Mouse (Mus musculus) liver, postnatal 0 days (tissue): ENCODE data around the gene Hoga1. TPM values are rescaled to one million over a fixed set of nuclear protein-coding genes. Genes with fewer than 3 reads are reported as not detected.

Experiments used
- ATAC-seq: fragments of 200-750 bp; cut with Nextera tagmentation; 2 replicates; pipeline ENCODE4 v1.8.0; 2017; ENCODE audit warnings: mild to moderate bottlenecking, moderate library complexity
- DNase-seq: peaks from one replicate; pipeline ENCODE4 v3.0.0-alpha.2; 2016
- H3K27ac ChIP-seq: fragments of 300-500 bp; sonication (generic); 2 replicates; pipeline ENCODE4 v1.5.1; 2014; ENCODE audit warnings: antibody characterized with exemption, moderate library complexity, mild to moderate bottlenecking, low read depth
- H3K27me3 ChIP-seq: fragments of 300-500 bp; sonication (generic); 2 replicates; pipeline ENCODE4 v1.6.1; 2014; ENCODE audit warnings: low read length, control low read depth, mixed read lengths; ENCODE audit not compliant: insufficient read depth
- H3K36me3 ChIP-seq: fragments of 300-500 bp; sonication (generic); replicated peaks from 2 replicates; pipeline ENCODE4 v1.6.1; 2014; ENCODE audit warnings: mild to moderate bottlenecking, control low read depth, low read length, moderate library complexity, mixed read lengths; ENCODE audit not compliant: insufficient read depth
- H3K4me1 ChIP-seq: fragments of 300-500 bp; sonication (generic); 2 replicates; pipeline ENCODE4 v1.6.1; 2014; ENCODE audit warnings: antibody characterized with exemption, mild to moderate bottlenecking, control low read depth; ENCODE audit not compliant: insufficient read depth
- H3K4me2 ChIP-seq: fragments of 300-500 bp; sonication (generic); 2 replicates; pipeline ENCODE4 v1.6.1; 2014; ENCODE audit warnings: low read depth, mild to moderate bottlenecking, low read length, moderate library complexity, mixed read lengths
- H3K4me3 ChIP-seq: fragments of 300-500 bp; sonication (generic); 2 replicates; pipeline ENCODE4 v1.5.1; 2014; ENCODE audit warnings: low read depth, low read length
- H3K9ac ChIP-seq: fragments of 300-500 bp; sonication (generic); replicated peaks from 2 replicates; pipeline ENCODE4 v1.6.1; 2014; ENCODE audit warnings: mild to moderate bottlenecking, moderate library complexity
- H3K9me3 ChIP-seq: fragments of 300-500 bp; sonication (generic); 2 replicates; pipeline ENCODE4 v1.6.1; 2016; ENCODE audit warnings: mild to moderate bottlenecking, control low read depth, low read length, mixed read lengths
- CTCF ChIP-seq: sonication (generic); IDR thresholded peaks from 2 replicates; pipeline ENCODE4 v1.5.1; 2016; ENCODE audit warnings: antibody characterized with exemption, low read depth
- EP300 ChIP-seq: IDR thresholded peaks from 2 replicates; pipeline ENCODE4 v1.6.1; 2016; ENCODE audit warnings: antibody characterized with exemption, low read depth, mild to moderate bottlenecking
- WGBS: fragments of 180-500 bp; shearing (Covaris S2); extraction: QIAGEN DNeasy Blood & Tissue Kit; methylation state at CpG from one replicate; pipeline ENCODE4 v1.1.7; 2014; ENCODE audit not compliant: insufficient replicate concordance; 5-methylcytosine and 5-hydroxymethylcytosine counted together
- polyA plus RNA-seq: library from polyadenylated mRNA; unstranded; fragments of >200 nt; fragmentation: Nextera tagmentation; extraction: Ambion mirVana; gene quantifications from 2 replicates; pipeline ENCODE4 v1.2.1, GENCODE M21; 2015

Hoga1 gene
- polyA plus RNA-seq, 1 experiment from 2014 or later = 183 TPM

DNA sequence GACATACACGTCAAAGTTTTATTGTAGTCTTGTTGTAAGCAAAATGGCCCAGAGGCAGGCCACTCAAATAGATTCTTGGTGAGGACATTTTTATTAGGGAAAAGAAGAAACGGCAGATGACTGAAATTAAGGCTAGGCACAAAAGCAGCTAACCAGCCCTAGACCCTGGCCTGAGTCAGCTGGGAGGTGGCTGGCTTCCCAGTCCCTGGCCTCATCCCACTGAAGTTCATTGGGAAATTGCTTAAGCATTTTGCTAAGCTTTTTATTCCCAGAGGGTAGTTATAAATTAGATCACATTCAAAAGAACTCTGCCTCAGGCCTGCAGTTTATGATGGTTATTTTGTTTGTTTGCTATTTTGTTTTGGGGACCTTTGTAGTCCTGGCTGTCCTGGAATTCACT lies 10.5 kb downstream of the Hoga1 start:
- ATAC-seq (no peak), DNase-seq (no peak)
- Histone ChIP-seq H3K4me2 (no peak overlapping the region), H3K9me3 (no peaks in the 10 kb centered on the region), H3K27me3 (no peaks in the 10 kb centered on the region), H3K27ac (no peak overlapping the region), H3K36me3 (no peaks in the 10 kb centered on the region), H3K4me3 (no peak overlapping the region), H3K9ac (no peak overlapping the region), H3K4me1 (peaks cover 7% of the 10 kb centered on the region)
- whole genome bisulfite sequencing = 86% methylated on average over 2 of the region's 2 CpGs
- TF ChIP-seq CTCF (no peak), EP300 (no peak)

DNA sequence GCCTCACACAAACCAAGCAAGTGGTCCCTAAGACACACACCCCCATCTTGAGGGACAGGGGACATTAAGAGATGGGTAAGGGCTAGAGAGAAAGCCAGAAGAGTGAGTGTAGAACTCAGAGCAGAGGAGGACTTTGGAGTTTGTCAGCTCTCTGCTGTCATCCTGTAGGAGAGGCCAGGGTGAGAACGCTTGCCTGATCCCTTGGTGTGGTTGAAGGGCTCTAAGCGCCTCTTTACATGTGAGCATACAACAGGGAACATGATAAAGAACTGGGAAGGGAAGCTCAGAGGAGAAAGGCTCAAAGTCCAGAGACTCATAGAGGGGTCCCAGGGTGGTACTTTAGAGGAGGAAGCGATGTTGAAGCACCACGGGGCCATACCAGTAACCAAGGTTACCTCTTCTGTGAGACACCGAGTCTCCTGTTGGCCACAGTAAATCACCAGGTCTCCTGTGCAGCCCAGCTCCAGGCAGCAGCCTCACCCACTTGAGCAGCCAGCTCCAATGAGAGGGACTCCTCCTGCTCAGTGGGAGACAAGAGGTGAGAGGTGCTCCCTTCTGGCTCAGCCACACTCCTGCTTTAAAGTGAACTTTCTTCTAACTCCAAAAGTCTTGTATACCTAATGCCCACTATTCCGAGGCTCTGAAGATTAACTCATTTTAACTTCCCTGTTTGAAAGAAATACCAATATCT lies 11.5 kb downstream of the Hoga1 start:
- DNase-seq (no peak), ATAC-seq (no peak)
- TF ChIP-seq CTCF (no peak), EP300 (no peak)
- Histone ChIP-seq H3K36me3 (no peaks in the 10 kb centered on the region), H3K27ac (no peak overlapping the region), H3K27me3 (no peaks in the 10 kb centered on the region), H3K4me1 (peaks cover 7% of the 10 kb centered on the region), H3K4me3 (no peak overlapping the region), H3K9me3 (no peaks in the 10 kb centered on the region), H3K4me2 (no peak overlapping the region), H3K9ac (no peak overlapping the region)
- 62% methylated on average over 6 of the region's 6 CpGs for WGBS

DNA sequence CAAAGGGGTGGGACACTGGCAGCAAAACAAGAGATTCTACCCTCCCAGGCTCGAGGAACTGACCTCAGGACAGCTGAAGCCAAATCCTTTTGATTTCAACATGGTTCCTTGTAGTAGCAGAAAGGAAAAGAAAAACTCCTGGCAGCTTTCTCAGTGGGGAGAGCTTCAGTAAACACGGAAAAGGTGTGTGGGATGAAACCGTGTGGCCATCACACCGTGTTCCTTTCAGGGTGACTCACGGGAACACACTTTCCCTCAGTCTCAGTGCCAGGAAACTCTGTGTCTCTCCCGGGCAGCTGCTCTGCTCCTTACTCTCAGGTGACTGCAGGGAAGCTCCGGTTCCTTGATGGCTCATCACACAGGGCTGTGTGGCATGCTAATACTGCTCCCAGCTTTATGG lies 13.0 kb downstream of the Hoga1 start:
- ATAC-seq (no peak), DNase-seq (no peak)
- H3K9me3 ChIP-seq = no peaks in the 10 kb centered on the region
- H3K4me3 ChIP-seq = no peak overlapping the region
- 50% methylated on average over 7 of the region's 7 CpGs for WGBS
- no peak overlapping the region for H3K9ac ChIP-seq
- no peaks in the 10 kb centered on the region for H3K27me3 ChIP-seq
- H3K27ac ChIP-seq = peak overlapping the region; percentile 30; the same call in 1 of the 2 replicates
- H3K36me3 ChIP-seq = no peaks in the 10 kb centered on the region
- H3K4me1 ChIP-seq = peaks cover 7% of the 10 kb centered on the region
- no peak for TF ChIP-seq EP300
- TF ChIP-seq CTCF = no peak
- no peak overlapping the region for H3K4me2 ChIP-seq

DNA sequence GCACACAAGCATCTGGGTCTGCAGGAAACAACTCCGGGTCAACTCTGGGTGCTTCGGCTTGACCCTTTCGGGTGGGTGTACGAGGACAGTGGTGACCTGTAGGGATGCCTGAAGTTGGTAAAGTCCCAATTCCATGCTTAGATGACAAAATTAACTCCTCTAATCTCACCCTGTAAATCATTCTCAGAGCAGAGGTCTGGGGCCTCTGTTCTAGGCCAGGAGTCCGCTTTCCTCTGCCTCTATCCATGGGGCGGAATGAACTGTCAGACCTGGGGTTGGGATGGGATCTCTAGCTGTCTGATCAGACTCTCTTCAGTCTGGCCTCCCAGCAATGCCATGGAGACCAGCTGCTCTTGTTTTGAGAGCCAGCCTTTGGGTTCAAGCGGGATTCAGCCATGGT lies 16.0 kb downstream of the Hoga1 start:
- Histone ChIP-seq H3K36me3 (no peaks in the 10 kb centered on the region), H3K4me3 (no peak overlapping the region), H3K27ac (no peak overlapping the region), H3K9ac (no peak overlapping the region), H3K27me3 (no peaks in the 10 kb centered on the region), H3K9me3 (no peaks in the 10 kb centered on the region), H3K4me1 (peaks cover 2% of the 10 kb centered on the region; the same call in 1 of the 2 replicates), H3K4me2 (no peak overlapping the region)
- DNase-seq (no peak), ATAC-seq (peak; percentile 69)
- whole genome bisulfite sequencing = 60% methylated on average over 7 of the region's 7 CpGs
- no peak for TF ChIP-seq EP300
- no peak for TF ChIP-seq CTCF

DNA sequence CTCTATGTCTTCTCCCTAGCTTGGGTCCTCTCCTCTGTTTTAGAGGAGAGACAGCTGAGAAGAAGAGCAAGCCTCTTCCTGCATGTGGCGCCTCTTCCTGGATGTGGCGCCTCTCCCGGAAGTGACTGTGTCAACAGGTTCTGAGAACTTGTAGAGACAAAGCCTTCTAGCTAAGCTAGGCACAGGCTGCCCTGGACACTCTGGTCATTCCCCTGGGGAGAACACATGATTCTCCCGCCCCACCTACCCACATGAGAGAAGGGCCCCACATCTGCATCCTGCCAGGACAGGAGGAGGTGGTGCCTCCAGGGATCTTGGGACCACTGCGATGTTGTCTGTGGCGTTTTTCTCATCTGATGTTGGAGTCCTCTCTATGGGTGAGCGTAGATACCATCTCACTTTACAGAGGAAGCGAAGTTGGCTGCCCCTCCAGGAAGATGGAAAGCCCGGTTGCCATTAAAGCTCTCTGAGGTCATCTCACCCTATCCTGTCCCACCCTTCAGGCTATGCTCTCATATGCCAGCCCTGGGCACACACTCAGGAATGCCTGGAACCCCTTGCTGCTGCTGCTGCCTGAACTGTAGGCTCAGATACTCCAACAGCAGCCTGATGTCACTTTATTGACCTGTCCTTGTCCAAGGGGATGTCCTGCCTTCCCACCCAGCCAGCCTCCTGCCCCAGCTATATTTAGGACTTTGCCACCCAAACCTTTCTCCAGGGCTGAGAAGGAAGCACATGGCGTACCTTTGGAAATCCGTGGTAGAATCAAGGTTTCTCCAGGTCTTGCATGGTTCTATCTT lies 23.2 kb downstream of the Hoga1 start:
- ATAC-seq (no peak), DNase-seq (no peak)
- TF ChIP-seq CTCF (no peak), EP300 (no peak)
- Histone ChIP-seq H3K4me2 (no peak overlapping the region), H3K9me3 (no peaks in the 10 kb centered on the region), H3K9ac (no peak overlapping the region), H3K27ac (no peak overlapping the region), H3K4me3 (no peak overlapping the region), H3K27me3 (no peaks in the 10 kb centered on the region), H3K4me1 (peaks cover 12% of the 10 kb centered on the region), H3K36me3 (peaks cover 8% of the 10 kb centered on the region)
- 64% methylated on average over 11 of the region's 11 CpGs for WGBS

DNA sequence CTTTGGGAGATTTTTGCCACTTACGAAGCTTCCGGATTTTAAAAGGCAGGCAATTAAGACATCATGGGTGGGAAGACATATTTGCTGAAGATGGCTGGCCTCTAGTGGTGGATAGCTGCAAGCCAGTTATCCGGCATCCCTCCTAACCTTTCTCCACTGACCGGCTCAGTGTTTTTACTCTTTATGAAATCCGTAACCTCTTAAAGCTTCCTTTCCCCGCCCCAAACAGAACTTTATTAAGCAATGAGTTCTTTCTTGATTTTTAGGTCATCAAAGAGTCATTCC lies 23.8 kb downstream of the Hoga1 start:
- WGBS = 60% methylated on average over 6 of the region's 6 CpGs
- no peak for ATAC-seq
- H3K4me1 ChIP-seq = peaks cover 12% of the 10 kb centered on the region
- H3K27me3 ChIP-seq = no peaks in the 10 kb centered on the region
- no peak overlapping the region for H3K9ac ChIP-seq
- TF ChIP-seq EP300 (no peak), CTCF (peak; percentile 57)
- peaks cover 8% of the 10 kb centered on the region for H3K36me3 ChIP-seq
- H3K27ac ChIP-seq = no peak overlapping the region
- no peaks in the 10 kb centered on the region for H3K9me3 ChIP-seq
- DNase-seq = no peak
- H3K4me2 ChIP-seq = no peak overlapping the region
- no peak overlapping the region for H3K4me3 ChIP-seq
